Mouse (Mus musculus) E14TG2a.4 (cell line): ENCODE measurements around the gene Maml3.

ENCODE experiments used
- CTCF ChIP-seq: conservative IDR thresholded peaks from 2 replicates; pipeline ENCODE4 v1.5.1; 2014; ENCODE audit warnings: low read length
- NANOG ChIP-seq: IDR thresholded peaks from 2 replicates; pipeline ENCODE4 v1.6.1; 2014; ENCODE audit warnings: borderline replicate concordance, low read length, mixed read lengths

DNA sequence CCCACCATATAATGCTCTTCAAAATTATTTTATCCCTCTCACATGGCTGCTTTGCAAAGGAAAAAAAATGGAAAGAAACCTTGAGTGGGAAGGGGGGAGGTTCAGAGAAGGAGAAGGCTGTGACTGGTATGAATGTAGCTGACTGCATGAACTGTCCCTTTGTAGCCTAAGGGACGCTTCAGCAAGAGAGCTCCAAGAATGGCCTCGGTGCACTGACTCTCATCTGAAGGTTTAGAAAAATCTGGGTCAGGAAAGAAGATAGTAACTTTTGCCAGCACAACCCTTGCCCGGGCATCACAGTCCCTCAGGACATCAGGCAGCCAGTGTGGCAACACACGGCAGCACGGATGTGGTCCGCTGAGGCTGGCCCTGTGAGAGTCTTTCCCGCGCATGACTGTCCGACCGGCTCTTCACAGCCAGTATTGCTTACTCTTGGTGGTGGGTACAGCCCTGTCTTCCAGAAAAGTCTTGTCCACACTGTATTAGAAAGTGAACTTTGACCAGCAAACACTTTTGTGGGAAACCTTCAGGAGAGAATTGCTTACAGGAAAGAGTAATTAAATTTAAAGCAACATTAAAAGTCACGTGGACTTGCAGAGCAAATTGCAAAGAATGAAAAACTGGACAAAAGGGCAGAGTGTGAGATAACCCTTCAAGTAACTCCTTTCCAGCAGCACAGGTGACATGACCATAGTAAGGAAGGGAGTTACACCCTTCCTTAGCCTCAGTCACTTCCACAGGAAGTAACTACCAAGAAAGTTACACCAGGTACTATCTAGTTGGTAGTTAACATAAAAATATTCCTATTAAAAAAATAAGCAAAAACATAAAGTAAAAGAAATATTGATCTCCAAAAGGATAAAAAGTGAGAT is 42.3 kb downstream of the Maml3 start:
- TF ChIP-seq CTCF: no peak
- TF ChIP-seq NANOG: no peak
